Mouse (Mus musculus): ENCODE measurements around the gene Rhox6. TPM values are rescaled to one million over a fixed set of nuclear protein-coding genes. Genes with fewer than 3 reads are reported as not detected.
"Not testable (repeated sequence)": the region's sequence is repeated elsewhere in the genome, so short reads cannot be mapped to it uniquely, and the experiment has no call there.

The Rhox6 gene
- polyA plus RNA-seq (2014; fragmentation: Nextera tagmentation; extraction: Ambion mirVana) = not detected in 2 replicates

DNA sequence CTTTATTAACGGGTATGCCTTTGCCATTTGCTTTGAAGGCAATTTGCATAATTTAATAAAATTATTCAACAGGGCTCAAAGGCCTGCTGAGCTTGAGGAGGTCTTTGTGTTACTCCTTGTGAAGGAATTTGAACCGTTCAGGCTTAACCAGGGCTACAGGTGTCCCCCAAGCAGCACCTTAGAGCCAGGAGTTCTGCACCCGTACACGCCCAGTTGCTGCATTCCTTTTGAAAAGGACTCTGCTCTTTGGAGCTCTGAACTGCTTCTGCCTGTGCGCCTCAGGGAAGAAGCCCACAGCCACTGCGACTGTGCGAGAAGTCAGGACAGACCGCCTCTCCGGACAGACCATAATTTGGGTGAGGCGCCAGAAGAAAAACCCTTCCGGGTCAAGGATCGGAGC lies at the start of gene Rhox6:
Rhox6 (plus strand) TSS at position 301 of the 400 bp plus-strand sequence.
- H3K27ac ChIP-seq (replicated peaks; ENCODE audit: low read depth, low read length); H3K9me3 ChIP-seq (replicated peaks; ENCODE audit: control insufficient read depth, low read length); H3K27me3 ChIP-seq (ENCODE audit: control insufficient read depth, insufficient read depth, low read length); H3K4me3 ChIP-seq (ENCODE audit: low read depth, low read length); H3K4me2 ChIP-seq (ENCODE audit: low read depth, low read length); H3K4me1 ChIP-seq (ENCODE audit: control insufficient read depth, insufficient read depth, low read length); H3K36me3 ChIP-seq (replicated peaks; ENCODE audit: control insufficient read depth, insufficient read depth, low read depth, low read length); H3K9ac ChIP-seq (replicated peaks; ENCODE audit: low read length); DNase-seq (ENCODE audit: low spot score); ATAC-seq (replicated peaks; ENCODE audit: insufficient number of reproducible peaks, low FRiP score, low TSS enrichment, low read depth): not testable (repeated sequence)
- WGBS = 88% methylated on average over 4 of the region's 12 CpGs

DNA sequence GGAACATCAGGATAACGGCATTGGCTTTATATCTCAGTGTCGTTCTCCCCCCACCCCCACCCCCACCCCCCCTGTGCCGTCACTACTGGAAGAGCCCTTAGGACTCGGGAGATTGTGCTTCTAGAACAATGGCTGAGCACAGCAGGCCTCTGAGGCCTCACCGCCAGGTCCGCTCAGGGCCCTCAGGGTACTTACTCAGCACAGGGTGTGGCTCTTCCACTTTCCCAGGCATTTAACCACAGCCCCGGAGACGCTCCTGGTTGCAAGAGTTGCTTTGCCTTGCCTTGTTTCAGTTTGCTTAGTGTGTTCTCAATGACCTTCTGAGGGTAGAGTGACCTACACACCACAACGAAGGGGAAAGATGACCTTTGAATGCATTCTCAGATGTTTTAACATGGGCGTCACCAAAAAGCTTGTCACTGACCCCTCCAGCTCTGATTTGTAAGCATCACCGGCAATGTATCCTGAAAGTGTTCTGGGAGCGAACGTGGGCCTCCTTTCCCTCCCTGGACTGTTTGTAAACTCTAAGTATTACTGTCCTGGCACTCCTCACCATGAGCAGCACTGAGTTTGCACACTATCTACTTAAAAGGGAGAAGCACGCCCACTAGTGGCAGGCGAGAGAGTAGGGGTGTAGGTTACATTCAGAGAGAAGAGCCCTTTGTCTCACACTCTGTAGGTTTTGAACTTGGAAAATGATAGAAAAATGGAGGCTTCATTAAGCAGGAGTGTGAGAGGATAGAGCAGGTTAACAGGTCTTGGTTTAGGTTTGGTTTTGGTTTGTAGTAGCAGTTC lies 19.2 kb upstream of the Rhox6 start:
- no peaks in the 10 kb centered on the region for H3K4me1 ChIP-seq (ENCODE audit: control insufficient read depth, insufficient read depth, low read length)
- no peaks in the 10 kb centered on the region for H3K9me3 ChIP-seq (replicated peaks; ENCODE audit: control insufficient read depth, low read length)
- ATAC-seq (replicated peaks; ENCODE audit: insufficient number of reproducible peaks, low FRiP score, low TSS enrichment, low read depth) = no peak
- H3K27me3 ChIP-seq (ENCODE audit: control insufficient read depth, insufficient read depth, low read length) = no peaks in the 10 kb centered on the region
- 82% methylated on average over 15 of the region's 15 CpGs for WGBS
- H3K4me2 ChIP-seq (ENCODE audit: low read depth, low read length) = no peak overlapping the region
- no peak overlapping the region for H3K27ac ChIP-seq (replicated peaks; ENCODE audit: low read depth, low read length)
- DNase-seq (ENCODE audit: low spot score) = no peak
- no peaks in the 10 kb centered on the region for H3K36me3 ChIP-seq (replicated peaks; ENCODE audit: control insufficient read depth, insufficient read depth, low read depth, low read length)
- no peak overlapping the region for H3K9ac ChIP-seq (replicated peaks; ENCODE audit: low read length)
- no peak overlapping the region for H3K4me3 ChIP-seq (ENCODE audit: low read depth, low read length)

DNA sequence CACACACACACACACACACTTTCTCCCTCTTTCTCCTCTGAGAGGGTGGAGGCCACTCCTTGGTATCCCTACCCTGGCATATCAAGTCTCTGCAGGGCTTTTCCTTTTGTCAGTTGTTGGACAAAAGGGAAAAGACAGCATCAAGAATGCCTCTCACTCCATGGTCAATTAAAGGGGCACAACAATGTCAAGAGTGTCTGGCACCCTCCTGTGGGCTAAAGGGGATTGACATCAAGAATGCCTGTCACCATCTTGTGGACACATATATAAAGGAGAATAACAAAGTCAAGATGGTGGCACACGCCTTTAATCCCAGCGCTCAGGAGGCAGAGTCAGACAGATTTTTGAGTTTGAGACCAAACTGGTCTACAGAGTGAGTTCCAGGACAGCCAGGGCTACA lies 17.3 kb upstream of the Rhox6 start:
- H3K27ac ChIP-seq (replicated peaks; ENCODE audit: low read depth, low read length) = no peak overlapping the region
- H3K9me3 ChIP-seq (replicated peaks; ENCODE audit: control insufficient read depth, low read length) = no peaks in the 10 kb centered on the region
- H3K4me1 ChIP-seq (ENCODE audit: control insufficient read depth, insufficient read depth, low read length) = no peaks in the 10 kb centered on the region
- DNase-seq (ENCODE audit: low spot score) (no peak), ATAC-seq (replicated peaks; ENCODE audit: insufficient number of reproducible peaks, low FRiP score, low TSS enrichment, low read depth) (no peak)
- H3K36me3 ChIP-seq (replicated peaks; ENCODE audit: control insufficient read depth, insufficient read depth, low read depth, low read length) = no peaks in the 10 kb centered on the region
- no peak overlapping the region for H3K9ac ChIP-seq (replicated peaks; ENCODE audit: low read length)
- WGBS = 84% methylated on average over 2 of the region's 2 CpGs
- no peak overlapping the region for H3K4me2 ChIP-seq (ENCODE audit: low read depth, low read length)
- H3K27me3 ChIP-seq (ENCODE audit: control insufficient read depth, insufficient read depth, low read length) = no peaks in the 10 kb centered on the region
- H3K4me3 ChIP-seq (ENCODE audit: low read depth, low read length) = no peak overlapping the region

DNA sequence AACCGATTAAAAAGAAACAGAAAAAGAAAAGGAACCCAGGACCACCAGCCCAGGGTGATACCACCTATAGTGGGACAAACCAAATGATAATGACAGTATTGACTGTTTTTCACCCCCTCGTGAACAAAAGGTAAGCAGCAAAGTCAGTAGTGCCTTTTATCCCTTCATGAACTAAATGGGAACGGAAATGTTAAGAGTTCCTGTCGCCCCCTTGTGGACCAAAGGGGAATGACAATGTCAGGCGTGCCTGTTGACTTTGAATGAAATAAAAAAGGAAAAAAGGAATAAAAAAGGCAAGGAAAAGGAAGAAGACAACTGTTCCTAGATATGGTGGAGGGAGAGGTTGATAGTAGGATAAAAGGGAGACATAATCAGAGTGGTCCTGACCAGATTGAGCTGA lies 15.5 kb upstream of the Rhox6 start:
- Histone ChIP-seq H3K27me3 (ENCODE audit: control insufficient read depth, insufficient read depth, low read length) (no peaks in the 10 kb centered on the region), H3K4me2 (ENCODE audit: low read depth, low read length) (no peak overlapping the region), H3K36me3 (replicated peaks; ENCODE audit: control insufficient read depth, insufficient read depth, low read depth, low read length) (no peaks in the 10 kb centered on the region), H3K9me3 (replicated peaks; ENCODE audit: control insufficient read depth, low read length) (no peaks in the 10 kb centered on the region), H3K4me1 (ENCODE audit: control insufficient read depth, insufficient read depth, low read length) (no peaks in the 10 kb centered on the region), H3K27ac (replicated peaks; ENCODE audit: low read depth, low read length) (no peak overlapping the region), H3K4me3 (ENCODE audit: low read depth, low read length) (no peak overlapping the region), H3K9ac (replicated peaks; ENCODE audit: low read length) (no peak overlapping the region)
- DNase-seq (ENCODE audit: low spot score) = peak; percentile 39
- WGBS = 26% methylated on average over 5 of the region's 5 CpGs
- ATAC-seq (replicated peaks; ENCODE audit: insufficient number of reproducible peaks, low FRiP score, low TSS enrichment, low read depth) = no peak

GRCm38 (mm10) chrX:37815665-37816064 lies 11.0 kb upstream of the Rhox6 start:
- H3K4me2 ChIP-seq (ENCODE audit: low read depth, low read length) = no peak overlapping the region
- H3K27me3 ChIP-seq (ENCODE audit: control insufficient read depth, insufficient read depth, low read length) = no peaks in the 10 kb centered on the region
- H3K9me3 ChIP-seq (replicated peaks; ENCODE audit: control insufficient read depth, low read length) = no peaks in the 10 kb centered on the region
- H3K36me3 ChIP-seq (replicated peaks; ENCODE audit: control insufficient read depth, insufficient read depth, low read depth, low read length) = no peaks in the 10 kb centered on the region
- DNase-seq (ENCODE audit: low spot score) = no peak
- no peak overlapping the region for H3K9ac ChIP-seq (replicated peaks; ENCODE audit: low read length)
- 75% methylated on average over 10 of the region's 10 CpGs for WGBS
- H3K27ac ChIP-seq (replicated peaks; ENCODE audit: low read depth, low read length) = no peak overlapping the region
- H3K4me1 ChIP-seq (ENCODE audit: control insufficient read depth, insufficient read depth, low read length) = no peaks in the 10 kb centered on the region
- no peak for ATAC-seq (replicated peaks; ENCODE audit: insufficient number of reproducible peaks, low FRiP score, low TSS enrichment, low read depth)
- no peak overlapping the region for H3K4me3 ChIP-seq (ENCODE audit: low read depth, low read length)

- not testable (repeated sequence) for H3K4me3 ChIP-seq (ENCODE audit: low read depth, low read length); H3K9me3 ChIP-seq (replicated peaks; ENCODE audit: control insufficient read depth, low read length); H3K4me2 ChIP-seq (ENCODE audit: low read depth, low read length); DNase-seq (ENCODE audit: low spot score); H3K27ac ChIP-seq (replicated peaks; ENCODE audit: low read depth, low read length); H3K9ac ChIP-seq (replicated peaks; ENCODE audit: low read length); H3K27me3 ChIP-seq (ENCODE audit: control insufficient read depth, insufficient read depth, low read length); ATAC-seq (replicated peaks; ENCODE audit: insufficient number of reproducible peaks, low FRiP score, low TSS enrichment, low read depth); H3K36me3 ChIP-seq (replicated peaks; ENCODE audit: control insufficient read depth, insufficient read depth, low read depth, low read length); H3K4me1 ChIP-seq (ENCODE audit: control insufficient read depth, insufficient read depth, low read length)
- WGBS = 67% methylated on average over 8 of the region's 8 CpGs
These were observed 4.7 kb downstream of the Rhox6 start, which contains the start of gene Rhox7a for GRCm38 (mm10) chrX:37831386-37831785. TSS of gene Rhox7a (plus strand) at chrX:37831686.

DNA sequence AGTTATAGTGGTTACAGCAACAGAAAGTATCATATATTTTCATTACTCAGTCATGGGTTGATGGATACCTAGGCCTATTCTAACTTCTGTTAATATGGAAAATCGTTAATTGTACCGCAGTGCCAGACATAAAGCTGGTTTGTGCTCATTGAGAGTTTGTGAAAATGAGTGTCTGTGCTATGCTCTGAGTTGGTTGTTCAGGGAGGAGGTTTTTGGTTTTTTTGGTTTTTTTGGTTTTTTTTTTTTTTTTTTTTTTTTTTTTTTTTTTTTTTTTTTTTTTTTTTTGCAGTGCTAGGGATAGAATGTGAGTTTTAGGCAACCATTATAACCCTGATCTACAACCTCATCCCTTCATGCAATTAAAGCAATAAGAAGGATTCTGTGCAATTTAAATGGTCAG lies 44.9 kb downstream of the Rhox6 start:
- Histone ChIP-seq H3K27ac (replicated peaks; ENCODE audit: low read depth, low read length) (no peak overlapping the region), H3K36me3 (replicated peaks; ENCODE audit: control insufficient read depth, insufficient read depth, low read depth, low read length) (no peaks in the 10 kb centered on the region), H3K4me3 (ENCODE audit: low read depth, low read length) (no peak overlapping the region), H3K27me3 (ENCODE audit: control insufficient read depth, insufficient read depth, low read length) (no peaks in the 10 kb centered on the region), H3K4me1 (ENCODE audit: control insufficient read depth, insufficient read depth, low read length) (no peaks in the 10 kb centered on the region), H3K4me2 (ENCODE audit: low read depth, low read length) (no peak overlapping the region), H3K9me3 (replicated peaks; ENCODE audit: control insufficient read depth, low read length) (no peaks in the 10 kb centered on the region), H3K9ac (replicated peaks; ENCODE audit: low read length) (no peak overlapping the region)
- WGBS = 96% methylated on average over 2 of the region's 2 CpGs
- no peak for DNase-seq (ENCODE audit: low spot score)
- ATAC-seq (replicated peaks; ENCODE audit: insufficient number of reproducible peaks, low FRiP score, low TSS enrichment, low read depth) = no peak

GRCm38 (mm10) chrX:37878844-37879243 lies 52.1 kb downstream of the Rhox6 start, which contains the start of gene Rhox8:
TSS of gene Rhox8 (minus strand) at chrX:37878944.
- Histone ChIP-seq H3K4me2 (ENCODE audit: low read depth, low read length) (no peak within 1 kb of the TSS), H3K9ac (replicated peaks; ENCODE audit: low read length) (no peak within 1 kb of the TSS), H3K4me3 (ENCODE audit: low read depth, low read length) (no peak within 1 kb of the TSS), H3K9me3 (replicated peaks; ENCODE audit: control insufficient read depth, low read length) (no peaks in the 10 kb centered on the region), H3K36me3 (replicated peaks; ENCODE audit: control insufficient read depth, insufficient read depth, low read depth, low read length) (no peaks in the 10 kb centered on the region), H3K27me3 (ENCODE audit: control insufficient read depth, insufficient read depth, low read length) (no peaks in the 10 kb centered on the region), H3K27ac (replicated peaks; ENCODE audit: low read depth, low read length) (no peak within 1 kb of the TSS), H3K4me1 (ENCODE audit: control insufficient read depth, insufficient read depth, low read length) (no peaks in the 10 kb centered on the region)
- ATAC-seq (replicated peaks; ENCODE audit: insufficient number of reproducible peaks, low FRiP score, low TSS enrichment, low read depth) = no peak
- no peak for DNase-seq (ENCODE audit: low spot score)
- 82% methylated on average over 4 of the region's 4 CpGs for WGBS
